In genomic region chr12:76397281-76397680, GRCm38 (mm10) we compare ENCODE assay signal across 9 mouse cellular contexts. TPM values are rescaled to one million over a fixed set of nuclear protein-coding genes. Genes with fewer than 3 reads are reported as not detected.
"Had no signal": no experiment of that assay in that cellular context is flagged by ENCODE, and none has a peak within 500 bp of the region (broad histone marks: within the 10 kb centered on the region; RNA-seq: fewer than 3 reads in every experiment).

No protein-coding gene starts in this region.

- DNase-seq: liver, postnatal 0 days; lung, adult 2 months; lung, postnatal 14 days; lung, postnatal 36 days; right cerebral cortex, postnatal 14 days; thymus, adult 18-20 months; thymus, postnatal 14 days; thymus, postnatal 36 days had no signal

RNA-seq across cellular contexts. Expression of gene Ppp1r36, which starts 20.1 kb away (rescaled TPM):
- total RNA-seq: neutrophil, adult 5-6 weeks had no signal
